Mouse (Mus musculus): ENCODE measurements around the gene Hoxd13. TPM values are rescaled to one million over a fixed set of nuclear protein-coding genes. Genes with fewer than 3 reads are reported as not detected.

The Hoxd13 gene
- polyA plus RNA-seq, 1 experiment from 2014 or later = not detected

GRCm38 (mm10) chr2:74655821-74656631, 12.1 kb upstream of the Hoxd13 start:
- Histone ChIP-seq H3K4me1 (replicated peaks; ENCODE audit: insufficient read depth, low read length) (peaks cover 4% of the 10 kb centered on the region; the same call in 1 of the 2 replicates), H3K27ac (no peak overlapping the region), H3K9me3 (replicated peaks; ENCODE audit: low read length) (no peaks in the 10 kb centered on the region), H3K9ac (ENCODE audit: low read depth, low read length) (no peak overlapping the region), H3K27me3 (ENCODE audit: insufficient read depth, low read length) (peaks cover 68% of the 10 kb centered on the region), H3K4me2 (ENCODE audit: low read length) (peak overlapping the region; percentile 39), H3K36me3 (ENCODE audit: insufficient read depth, low read length) (no peaks in the 10 kb centered on the region), H3K4me3 (replicated peaks; ENCODE audit: low read depth, low read length) (peak overlapping the region; percentile 19)
- under 1% methylated on average over 65 of the region's 69 CpGs for WGBS
- no peak for TF ChIP-seq CTCF (IDR thresholded peaks at IDR 0.05; ENCODE audit: low read depth)
- DNase-seq (ENCODE audit: low spot score) (peak; percentile 32), ATAC-seq (replicated peaks; ENCODE audit: low FRiP score, low read depth) (peak; percentile 27; the same call in 1 of the 2 replicates)

GRCm38 (mm10) chr2:74656632-74657021, 11.5 kb upstream of the Hoxd13 start:
- no peak overlapping the region for H3K9ac ChIP-seq (ENCODE audit: low read depth, low read length)
- H3K4me1 ChIP-seq (replicated peaks; ENCODE audit: insufficient read depth, low read length) = peaks cover 4% of the 10 kb centered on the region; the same call in 1 of the 2 replicates
- DNase-seq (ENCODE audit: low spot score) = peak; percentile 24
- no peak for TF ChIP-seq CTCF (IDR thresholded peaks at IDR 0.05; ENCODE audit: low read depth)
- no peak overlapping the region for H3K4me3 ChIP-seq (replicated peaks; ENCODE audit: low read depth, low read length)
- peaks cover 67% of the 10 kb centered on the region for H3K27me3 ChIP-seq (ENCODE audit: insufficient read depth, low read length)
- 5% methylated on average over 4 of the region's 4 CpGs for WGBS
- H3K27ac ChIP-seq = no peak overlapping the region
- H3K36me3 ChIP-seq (ENCODE audit: insufficient read depth, low read length) = no peaks in the 10 kb centered on the region
- H3K9me3 ChIP-seq (replicated peaks; ENCODE audit: low read length) = no peaks in the 10 kb centered on the region
- no peak for ATAC-seq (replicated peaks; ENCODE audit: low FRiP score, low read depth)
- H3K4me2 ChIP-seq (ENCODE audit: low read length) = no peak overlapping the region

- Histone ChIP-seq H3K4me2 (ENCODE audit: low read length) (peak overlapping the region; percentile 31; the same call in 1 of the 2 replicates), H3K36me3 (ENCODE audit: insufficient read depth, low read length) (no peaks in the 10 kb centered on the region), H3K9me3 (replicated peaks; ENCODE audit: low read length) (no peaks in the 10 kb centered on the region), H3K4me3 (replicated peaks; ENCODE audit: low read depth, low read length) (0 out of 2 replicates have a peak overlapping the region, but pooled peaks have one; percentile 11), H3K27me3 (ENCODE audit: insufficient read depth, low read length) (peaks cover 67% of the 10 kb centered on the region), H3K9ac (ENCODE audit: low read depth, low read length) (no peak overlapping the region), H3K27ac (no peak overlapping the region), H3K4me1 (replicated peaks; ENCODE audit: insufficient read depth, low read length) (peaks cover 4% of the 10 kb centered on the region; the same call in 1 of the 2 replicates)
- DNase-seq (ENCODE audit: low spot score) = peak; percentile 20
- TF ChIP-seq CTCF (IDR thresholded peaks at IDR 0.05; ENCODE audit: low read depth) = no peak
- no peak for ATAC-seq (replicated peaks; ENCODE audit: low FRiP score, low read depth)
- 2% methylated on average over 62 of the region's 62 CpGs for WGBS
Measured at GRCm38 (mm10) chr2:74657251-74658023, 10.7 kb upstream of the Hoxd13 start.

GRCm38 (mm10) chr2:74658024-74658666, 10.0 kb upstream of the Hoxd13 start:
- Histone ChIP-seq H3K27ac (no peak overlapping the region), H3K4me1 (replicated peaks; ENCODE audit: insufficient read depth, low read length) (peaks cover 4% of the 10 kb centered on the region; the same call in 1 of the 2 replicates), H3K4me2 (ENCODE audit: low read length) (peak overlapping the region; percentile 31; the same call in 1 of the 2 replicates), H3K9ac (ENCODE audit: low read depth, low read length) (no peak overlapping the region), H3K9me3 (replicated peaks; ENCODE audit: low read length) (no peaks in the 10 kb centered on the region), H3K36me3 (ENCODE audit: insufficient read depth, low read length) (no peaks in the 10 kb centered on the region), H3K27me3 (ENCODE audit: insufficient read depth, low read length) (peaks cover 71% of the 10 kb centered on the region), H3K4me3 (replicated peaks; ENCODE audit: low read depth, low read length) (0 out of 2 replicates have a peak overlapping the region, but pooled peaks have one; percentile 11)
- WGBS = 1% methylated on average over 15 of the region's 15 CpGs
- no peak for ATAC-seq (replicated peaks; ENCODE audit: low FRiP score, low read depth)
- peak; percentile 44 for DNase-seq (ENCODE audit: low spot score)
- no peak for TF ChIP-seq CTCF (IDR thresholded peaks at IDR 0.05; ENCODE audit: low read depth)

- Histone ChIP-seq H3K36me3 (ENCODE audit: insufficient read depth, low read length) (no peaks in the 10 kb centered on the region), H3K4me3 (replicated peaks; ENCODE audit: low read depth, low read length) (no peak overlapping the region), H3K27me3 (ENCODE audit: insufficient read depth, low read length) (peaks cover 75% of the 10 kb centered on the region), H3K4me1 (replicated peaks; ENCODE audit: insufficient read depth, low read length) (peaks cover 4% of the 10 kb centered on the region; the same call in 1 of the 2 replicates), H3K27ac (no peak overlapping the region), H3K9ac (ENCODE audit: low read depth, low read length) (no peak overlapping the region), H3K4me2 (ENCODE audit: low read length) (no peak overlapping the region), H3K9me3 (replicated peaks; ENCODE audit: low read length) (no peaks in the 10 kb centered on the region)
- ATAC-seq (replicated peaks; ENCODE audit: low FRiP score, low read depth) = no peak
- TF ChIP-seq CTCF (IDR thresholded peaks at IDR 0.05; ENCODE audit: low read depth) = no peak
- 2% methylated on average over 47 of the region's 47 CpGs for WGBS
- peak; percentile 22 for DNase-seq (ENCODE audit: low spot score)
Measured at GRCm38 (mm10) chr2:74658667-74659371, 9.3 kb upstream of the Hoxd13 start.

Data from kidney, postnatal 0 days (tissue).